Mouse (Mus musculus): Measurements from ENCODE around the gene Ipo11. TPM values are rescaled to one million over a fixed set of nuclear protein-coding genes. Genes with fewer than 3 reads are reported as not detected.
A peak's percentile ranks its signal among the peaks of the same experiment; 100 is the strongest.

The Ipo11 gene
- total and polyA plus RNA-seq, 2 experiments: 8.8 to 20.3 TPM

- no peaks in the 10 kb centered on the region; the same call in 1 of the 2 replicates for H3K4me1 ChIP-seq (ENCODE audit: control insufficient read depth, insufficient read depth, low read length)
- no peak overlapping the region for H3K4me3 ChIP-seq (ENCODE audit: insufficient read depth, low read depth, low read length)
- 60% methylated on average over 14 of the region's 14 CpGs for WGBS
- H3K27me3 ChIP-seq (ENCODE audit: control insufficient read depth, insufficient read depth, low read length): no peaks in the 10 kb centered on the region
- DNase-seq (ENCODE audit: extremely low read depth, low read depth, low spot score): peak; percentile 30
- 0 out of 2 replicates have a peak overlapping the region, but pooled peaks have one; percentile 61 for H3K27ac ChIP-seq (replicated peaks; ENCODE audit: insufficient read depth, low read depth, low read length)
- TF ChIP-seq POLR2A (IDR thresholded peaks at IDR 0.05; ENCODE audit: extremely low read depth, insufficient read depth, low read length): no peak
- no peak for TF ChIP-seq CTCF (IDR thresholded peaks at IDR 0.05; ENCODE audit: low read depth, low read length)
- no peak overlapping the region for H3K9ac ChIP-seq (ENCODE audit: low read depth, low read length)
- no peaks in the 10 kb centered on the region for H3K36me3 ChIP-seq (ENCODE audit: control insufficient read depth, insufficient read depth, low read length)
- H3K79me2 ChIP-seq (ENCODE audit: control insufficient read depth, insufficient read depth, low read length): no peaks in the 10 kb centered on the region
Observed at GRCm38 (mm10) chr13:106760232-106760875, 176.4 kb downstream of the Ipo11 start.

GRCm38 (mm10) chr13:106755892-106756291 is 180.9 kb downstream of the Ipo11 start:
- H3K27me3 ChIP-seq (ENCODE audit: control insufficient read depth, insufficient read depth, low read length): no peaks in the 10 kb centered on the region
- H3K9ac ChIP-seq (ENCODE audit: low read depth, low read length): no peak overlapping the region
- TF ChIP-seq POLR2A (IDR thresholded peaks at IDR 0.05; ENCODE audit: extremely low read depth, insufficient read depth, low read length) (no peak), CTCF (IDR thresholded peaks at IDR 0.05; ENCODE audit: low read depth, low read length) (no peak)
- no peak overlapping the region for H3K27ac ChIP-seq (replicated peaks; ENCODE audit: insufficient read depth, low read depth, low read length)
- no peak for DNase-seq (ENCODE audit: extremely low read depth, low read depth, low spot score)
- no peaks in the 10 kb centered on the region for H3K79me2 ChIP-seq (ENCODE audit: control insufficient read depth, insufficient read depth, low read length)
- no peak overlapping the region for H3K4me3 ChIP-seq (ENCODE audit: insufficient read depth, low read depth, low read length)
- no peaks in the 10 kb centered on the region; the same call in 1 of the 2 replicates for H3K4me1 ChIP-seq (ENCODE audit: control insufficient read depth, insufficient read depth, low read length)
- no peaks in the 10 kb centered on the region for H3K36me3 ChIP-seq (ENCODE audit: control insufficient read depth, insufficient read depth, low read length)
- WGBS: 70% methylated on average over 5 of the region's 5 CpGs

GRCm38 (mm10) chr13:106754216-106754615 is 182.5 kb downstream of the Ipo11 start:
- no peaks in the 10 kb centered on the region for H3K79me2 ChIP-seq (ENCODE audit: control insufficient read depth, insufficient read depth, low read length)
- H3K36me3 ChIP-seq (ENCODE audit: control insufficient read depth, insufficient read depth, low read length): no peaks in the 10 kb centered on the region
- no peak for DNase-seq (ENCODE audit: extremely low read depth, low read depth, low spot score)
- no peak overlapping the region for H3K4me3 ChIP-seq (ENCODE audit: insufficient read depth, low read depth, low read length)
- TF ChIP-seq POLR2A (IDR thresholded peaks at IDR 0.05; ENCODE audit: extremely low read depth, insufficient read depth, low read length) (no peak), CTCF (IDR thresholded peaks at IDR 0.05; ENCODE audit: low read depth, low read length) (no peak)
- no peak overlapping the region for H3K27ac ChIP-seq (replicated peaks; ENCODE audit: insufficient read depth, low read depth, low read length)
- no peaks in the 10 kb centered on the region for H3K4me1 ChIP-seq (ENCODE audit: control insufficient read depth, insufficient read depth, low read length)
- 76% methylated on average over 3 of the region's 3 CpGs for WGBS
- no peaks in the 10 kb centered on the region for H3K27me3 ChIP-seq (ENCODE audit: control insufficient read depth, insufficient read depth, low read length)
- no peak overlapping the region for H3K9ac ChIP-seq (ENCODE audit: low read depth, low read length)

- no peak overlapping the region for H3K9ac ChIP-seq (ENCODE audit: low read depth, low read length)
- 98% methylated on average over 1 of the region's 1 CpGs for WGBS
- H3K27ac ChIP-seq (replicated peaks; ENCODE audit: insufficient read depth, low read depth, low read length): no peak overlapping the region
- no peaks in the 10 kb centered on the region for H3K27me3 ChIP-seq (ENCODE audit: control insufficient read depth, insufficient read depth, low read length)
- H3K4me3 ChIP-seq (ENCODE audit: insufficient read depth, low read depth, low read length): no peak overlapping the region
- H3K79me2 ChIP-seq (ENCODE audit: control insufficient read depth, insufficient read depth, low read length): no peaks in the 10 kb centered on the region
- H3K4me1 ChIP-seq (ENCODE audit: control insufficient read depth, insufficient read depth, low read length): peaks cover 2% of the 10 kb centered on the region; the same call in 1 of the 2 replicates
- TF ChIP-seq POLR2A (IDR thresholded peaks at IDR 0.05; ENCODE audit: extremely low read depth, insufficient read depth, low read length): no peak
- no peak for TF ChIP-seq CTCF (IDR thresholded peaks at IDR 0.05; ENCODE audit: low read depth, low read length)
- H3K36me3 ChIP-seq (ENCODE audit: control insufficient read depth, insufficient read depth, low read length): no peaks in the 10 kb centered on the region
- DNase-seq (ENCODE audit: extremely low read depth, low read depth, low spot score): no peak
Observed at GRCm38 (mm10) chr13:106751951-106752350, 184.8 kb downstream of the Ipo11 start.

- no peak for TF ChIP-seq POLR2A (IDR thresholded peaks at IDR 0.05; ENCODE audit: extremely low read depth, insufficient read depth, low read length)
- TF ChIP-seq CTCF (IDR thresholded peaks at IDR 0.05; ENCODE audit: low read depth, low read length): no peak
- no peak overlapping the region for H3K27ac ChIP-seq (replicated peaks; ENCODE audit: insufficient read depth, low read depth, low read length)
- DNase-seq (ENCODE audit: extremely low read depth, low read depth, low spot score): no peak
Observed at GRCm38 (mm10) chr13:106746823-106747222, 189.9 kb downstream of the Ipo11 start.

GRCm38 (mm10) chr13:106745201-106745600 is 191.6 kb downstream of the Ipo11 start:
- H3K9ac ChIP-seq (ENCODE audit: low read depth, low read length): no peak overlapping the region
- WGBS: 28% methylated on average over 6 of the region's 6 CpGs
- H3K4me1 ChIP-seq (ENCODE audit: control insufficient read depth, insufficient read depth, low read length): peaks cover 2% of the 10 kb centered on the region; the same call in 1 of the 2 replicates
- no peaks in the 10 kb centered on the region for H3K27me3 ChIP-seq (ENCODE audit: control insufficient read depth, insufficient read depth, low read length)
- DNase-seq (ENCODE audit: extremely low read depth, low read depth, low spot score): no peak
- no peak overlapping the region for H3K4me3 ChIP-seq (ENCODE audit: insufficient read depth, low read depth, low read length)
- H3K79me2 ChIP-seq (ENCODE audit: control insufficient read depth, insufficient read depth, low read length): no peaks in the 10 kb centered on the region
- no peak overlapping the region for H3K27ac ChIP-seq (replicated peaks; ENCODE audit: insufficient read depth, low read depth, low read length)
- TF ChIP-seq POLR2A (IDR thresholded peaks at IDR 0.05; ENCODE audit: extremely low read depth, insufficient read depth, low read length) (no peak), CTCF (IDR thresholded peaks at IDR 0.05; ENCODE audit: low read depth, low read length) (no peak)
- no peaks in the 10 kb centered on the region for H3K36me3 ChIP-seq (ENCODE audit: control insufficient read depth, insufficient read depth, low read length)

More at GRCm38 (mm10) chr13:106746823-106747222, 189.9 kb downstream of the Ipo11 start:
- Histone ChIP-seq H3K4me3 (ENCODE audit: insufficient read depth, low read depth, low read length) (no peak overlapping the region), H3K36me3 (ENCODE audit: control insufficient read depth, insufficient read depth, low read length) (no peaks in the 10 kb centered on the region), H3K9ac (ENCODE audit: low read depth, low read length) (no peak overlapping the region), H3K79me2 (ENCODE audit: control insufficient read depth, insufficient read depth, low read length) (no peaks in the 10 kb centered on the region), H3K4me1 (ENCODE audit: control insufficient read depth, insufficient read depth, low read length) (peaks cover 2% of the 10 kb centered on the region; the same call in 1 of the 2 replicates), H3K27me3 (ENCODE audit: control insufficient read depth, insufficient read depth, low read length) (no peaks in the 10 kb centered on the region)
- WGBS: 59% methylated on average over 5 of the region's 5 CpGs

Other genes with a start within 250 kb of the Ipo11 start
- 3.4 and 4.0 TPM in 2 replicates for gene Dimt1, start 10.2 kb upstream of the Ipo11 start, total RNA-seq (2014; rRNA removed)
- gene Dimt1, start 10.2 kb upstream of the Ipo11 start, polyA plus RNA-seq (2012; rRNA removed): 1.3 and 4.4 TPM in 2 replicates
- 5.3 and 5.4 TPM in 2 replicates for gene Kif2a, start 85.2 kb upstream of the Ipo11 start, total RNA-seq (2014; rRNA removed)
- 0.42 and 0.67 TPM in 2 replicates for gene Kif2a, start 85.2 kb upstream of the Ipo11 start, polyA plus RNA-seq (2012; rRNA removed)